Mouse (Mus musculus) heart, adult 2 months (tissue): ENCODE measurements around the gene A130010J15Rik. TPM values are rescaled to one million over a fixed set of nuclear protein-coding genes. Genes with fewer than 3 reads are reported as not detected.

Source experiments
- DNase-seq, 2 experiments: peaks; one replicate each; pipeline ENCODE4 v3.0.0; 2021
- H3K27ac ChIP-seq: fragments of 200-600 bp; 2 replicates; pipeline ENCODE4 v1.8.1; 2022
- H3K27me3 ChIP-seq: fragments of 200-500 bp; 2 replicates; pipeline ENCODE4 v1.6.1; 2012; ENCODE audit warnings: mild to moderate bottlenecking, low read length, inconsistent platforms, mixed read lengths; ENCODE audit not compliant: control insufficient read depth, insufficient read depth
- H3K36me3 ChIP-seq: fragments of 200-500 bp; 2 replicates; pipeline ENCODE4 v1.6.1; 2012; ENCODE audit warnings: low read length, inconsistent platforms; ENCODE audit not compliant: control insufficient read depth, insufficient read depth
- H3K4me1 ChIP-seq: fragments of 200-500 bp; 2 replicates; pipeline ENCODE4 v1.6.1; 2011; ENCODE audit warnings: low read length; ENCODE audit not compliant: control insufficient read depth, insufficient read depth
- H3K4me3 ChIP-seq: fragments of 200-600 bp; 2 replicates; pipeline ENCODE4 v1.8.1; 2022
- H3K79me2 ChIP-seq: fragments of 200-500 bp; replicated peaks from 2 replicates; pipeline ENCODE4 v1.6.1; 2012; ENCODE audit warnings: mild to moderate bottlenecking, inconsistent platforms, low read length, moderate library complexity, mixed read lengths; ENCODE audit not compliant: control insufficient read depth, insufficient read depth
- H3K9ac ChIP-seq: fragments of 200-500 bp; 2 replicates; pipeline ENCODE4 v1.6.1; 2012; ENCODE audit warnings: low read depth, mild to moderate bottlenecking, control low read depth, inconsistent platforms, low read length, mixed read lengths
- CTCF ChIP-seq: fragments of 200-600 bp; IDR thresholded peaks from 2 replicates; pipeline ENCODE4 v1.8.1; 2022; ENCODE audit warnings: antibody characterized with exemption, mild to moderate bottlenecking, moderate library complexity
- EP300 ChIP-seq: fragments of 200-500 bp; IDR thresholded peaks from 2 replicates; pipeline ENCODE4 v1.6.1; 2011; ENCODE audit warnings: low read depth, low read length, control low read depth; ENCODE audit not compliant: insufficient read depth
- POLR2A ChIP-seq: fragments of 200-500 bp; IDR thresholded peaks from 2 replicates; pipeline ENCODE4 v1.6.1; 2011; ENCODE audit warnings: mild to moderate bottlenecking, low read depth, low read length, control low read depth; ENCODE audit not compliant: insufficient read depth
- WGBS: fragments of 180-500 bp; shearing (Covaris S2); methylation state at CpG from one replicate; pipeline ENCODE4 v1.1.7; 2018; 5-methylcytosine and 5-hydroxymethylcytosine counted together
- intact Hi-C: fragments of 180-260 bp; cut with DNase I; formaldehyde crosslinking; loops from one replicate; pipeline ENCODE4 v1.15.1; 2025
- polyA plus RNA-seq: library from polyadenylated mRNA; depleted of rRNA; stranded (reverse); fragments of >200 nt; gene quantifications from 2 replicates; pipeline ENCODE4 v1.2.3, GENCODE M21; 2012
- total RNA-seq, 2 experiments: library from RNA; stranded (reverse); gene quantifications; 2 replicates each; pipeline ENCODE4 v1.2.3; 2021

A130010J15Rik gene
- total and polyA plus RNA-seq, 3 experiments: 2.7 to 3.5 (median 3.3) TPM

- Histone ChIP-seq H3K4me1 (peaks cover 17% of the 10 kb centered on the region), H3K27me3 (no peaks in the 10 kb centered on the region), H3K36me3 (peaks cover 2% of the 10 kb centered on the region; the same call in 1 of the 2 replicates), H3K27ac (peak overlapping the region; percentile 69), H3K79me2 (no peaks in the 10 kb centered on the region), H3K4me3 (no peak overlapping the region), H3K9ac (no peak overlapping the region)
- TF ChIP-seq POLR2A (no peak), EP300 (no peak), CTCF (no peak)
- 12% methylated on average over 3 of the region's 3 CpGs for WGBS
- intact Hi-C loops: loop anchor here (5.0 kb wide), 1 partner anchor 57 kb away; the partner anchor contains the start of gene Diexf
- peak in 1 of 2 experiments; percentile 30 for DNase-seq
Measured at GRCm38 (mm10) chr1:193189771-193190170, 21.9 kb downstream of the A130010J15Rik start.

GRCm38 (mm10) chr1:193191675-193192283 lies 23.9 kb downstream of the A130010J15Rik start:
- H3K79me2 ChIP-seq: no peaks in the 10 kb centered on the region
- peak in 1 of 2 experiments; percentile 61 for DNase-seq
- no peak overlapping the region for H3K9ac ChIP-seq
- H3K4me1 ChIP-seq: peaks cover 17% of the 10 kb centered on the region
- H3K27me3 ChIP-seq: no peaks in the 10 kb centered on the region
- peak overlapping the region; percentile 61 for H3K27ac ChIP-seq
- H3K36me3 ChIP-seq: peaks cover 2% of the 10 kb centered on the region; the same call in 1 of the 2 replicates
- H3K4me3 ChIP-seq: no peak overlapping the region
- TF ChIP-seq CTCF (no peak), EP300 (no peak), POLR2A (no peak)
- intact Hi-C loops: loop anchor here (5.0 kb wide), 1 partner anchor 59 kb away; the partner anchor contains the start of gene Diexf
- whole genome bisulfite sequencing: 41% methylated on average over 7 of the region's 7 CpGs

- peaks cover 1% of the 10 kb centered on the region; the same call in 1 of the 2 replicates for H3K36me3 ChIP-seq
- 72% methylated on average over 3 of the region's 3 CpGs for WGBS
- H3K4me1 ChIP-seq: peaks cover 13% of the 10 kb centered on the region
- no peaks in the 10 kb centered on the region for H3K27me3 ChIP-seq
- DNase-seq: no peak
- H3K9ac ChIP-seq: no peak overlapping the region
- intact Hi-C loops: loop anchor here (5.0 kb wide), 1 partner anchor 62 kb away; the partner anchor contains the start of gene Diexf
- no peak for TF ChIP-seq CTCF
- TF ChIP-seq EP300: no peak
- TF ChIP-seq POLR2A: no peak
- no peak overlapping the region for H3K27ac ChIP-seq
- H3K79me2 ChIP-seq: no peaks in the 10 kb centered on the region
- H3K4me3 ChIP-seq: no peak overlapping the region
Measured at GRCm38 (mm10) chr1:193194416-193195140, 26.7 kb downstream of the A130010J15Rik start.

- Histone ChIP-seq H3K4me1 (peaks cover 8% of the 10 kb centered on the region), H3K79me2 (no peaks in the 10 kb centered on the region), H3K36me3 (no peaks in the 10 kb centered on the region), H3K4me3 (no peak overlapping the region), H3K9ac (no peak overlapping the region), H3K27ac (no peak overlapping the region), H3K27me3 (no peaks in the 10 kb centered on the region)
- intact Hi-C loops: no loop called here
- whole genome bisulfite sequencing: 61% methylated on average over 3 of the region's 3 CpGs
- TF ChIP-seq CTCF: no peak
- no peak for TF ChIP-seq POLR2A
- TF ChIP-seq EP300: no peak
- DNase-seq: no peak
Measured at GRCm38 (mm10) chr1:193195169-193195810, 27.4 kb downstream of the A130010J15Rik start.

- WGBS: 85% methylated on average over 18 of the region's 18 CpGs
- DNase-seq: no peak
- intact Hi-C loops: no loop called here
- Histone ChIP-seq H3K36me3 (no peaks in the 10 kb centered on the region), H3K4me3 (no peak overlapping the region), H3K9ac (no peak overlapping the region), H3K27ac (no peak overlapping the region), H3K27me3 (no peaks in the 10 kb centered on the region), H3K4me1 (no peaks in the 10 kb centered on the region), H3K79me2 (no peaks in the 10 kb centered on the region)
- TF ChIP-seq EP300 (no peak), CTCF (no peak), POLR2A (no peak)
Measured at GRCm38 (mm10) chr1:193197494-193198205, 29.8 kb downstream of the A130010J15Rik start.
